Mouse (Mus musculus) CD8-positive naive resting alpha-beta T cell, adult 2 months (primary cell): ENCODE results near the gene Alg3.

ENCODE experiments used
- DNase-seq, 2 experiments: peaks; one replicate each; pipeline ENCODE4 v3.0.0; 2022; ENCODE audit warnings: low read depth in 2 of 2, low spot score in 2 of 2

The Alg3 gene

DNA sequence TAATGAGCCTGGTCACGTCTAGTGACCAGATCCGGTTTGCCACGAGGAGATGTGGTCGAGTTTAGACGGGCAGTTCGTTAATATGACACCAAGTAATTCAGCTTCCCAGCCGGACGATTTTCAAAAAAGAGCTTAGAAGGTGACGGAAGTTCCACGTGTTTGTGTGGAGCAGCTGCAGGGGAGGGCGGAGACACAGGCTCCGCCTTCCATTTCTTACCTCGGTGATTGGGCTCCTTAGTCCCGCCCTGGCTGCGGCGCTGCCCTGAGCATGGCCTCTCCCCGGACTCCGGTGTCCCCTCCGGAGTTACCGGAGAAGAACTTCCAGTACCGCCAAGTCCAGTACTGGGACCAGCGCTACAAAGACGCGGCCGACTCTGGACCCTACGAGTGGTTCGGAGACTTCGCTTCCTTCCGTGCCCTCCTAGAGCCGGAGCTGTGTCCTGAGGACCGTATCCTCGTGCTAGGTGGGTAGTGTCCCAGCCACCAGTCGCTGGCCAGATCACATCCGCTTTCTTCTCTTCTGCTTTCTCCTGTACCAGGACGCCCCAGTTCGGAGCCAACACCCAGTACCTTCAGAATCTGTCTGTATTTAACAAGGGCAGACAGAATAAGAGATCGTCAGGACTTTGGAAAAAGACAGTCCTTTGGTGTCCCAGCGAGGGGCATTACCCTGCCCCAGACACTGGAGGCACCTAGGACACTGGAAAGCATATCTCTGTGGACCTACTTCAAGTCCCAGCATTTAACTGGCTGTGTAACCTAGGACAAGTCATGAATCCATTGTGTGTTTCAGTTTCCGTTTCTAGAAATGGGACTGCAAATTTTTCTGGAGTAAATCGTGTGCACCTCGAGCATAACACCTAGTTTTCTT lies at the start of gene Alg3, which contains the start of the genes Eef1akmt4 and Gm49333:
Alg3 (minus strand) TSS at position 379 of the 871 bp plus-strand sequence.
Eef1akmt4 (plus strand) TSS at position 237 of the 871 bp plus-strand sequence.
Gm49333 (plus strand) TSS at position 254 of the 871 bp plus-strand sequence.
- DNase-seq, result peak; percentile 73 to 77

DNA sequence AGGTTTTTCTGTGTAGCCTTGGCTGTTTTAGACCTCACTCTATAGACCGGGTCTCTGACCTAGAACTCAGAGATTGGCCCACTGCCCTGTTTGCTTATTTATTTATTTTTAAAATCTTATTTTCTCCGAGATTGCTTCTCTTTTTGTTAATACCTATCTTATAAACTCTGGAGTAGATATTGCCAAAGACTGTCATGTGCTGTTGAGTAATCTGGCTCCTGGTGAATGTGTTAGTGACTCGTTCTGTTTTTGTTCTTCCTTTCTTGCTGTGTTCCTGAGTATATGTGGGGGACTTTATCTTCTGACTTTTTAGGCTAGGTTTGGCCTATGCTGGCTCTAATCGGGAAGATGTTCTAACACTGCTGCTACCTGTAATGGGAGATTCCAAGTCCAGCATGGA lies 46.1 kb upstream of the Alg3 start:
- DNase-seq, result no peak

DNA sequence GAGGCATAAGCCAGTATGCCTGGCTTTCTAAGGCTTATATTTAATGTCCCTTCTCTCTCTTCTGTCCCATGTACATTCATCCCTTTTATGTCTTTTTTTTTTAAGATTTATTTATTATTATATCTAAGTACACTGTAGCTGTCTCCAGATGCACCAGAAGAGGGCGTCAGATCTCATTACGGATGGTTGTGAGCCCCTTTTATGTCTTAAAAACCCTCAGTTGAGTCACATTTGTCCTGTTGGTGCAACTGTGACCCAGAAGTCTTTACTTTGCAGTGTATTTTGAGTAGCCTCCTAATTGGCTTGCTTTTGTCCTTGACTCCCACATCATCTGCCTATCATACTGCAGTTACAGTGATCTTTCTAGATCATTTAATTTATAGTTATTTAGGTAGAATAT lies 41.8 kb upstream of the Alg3 start:
- no peak for DNase-seq

DNA sequence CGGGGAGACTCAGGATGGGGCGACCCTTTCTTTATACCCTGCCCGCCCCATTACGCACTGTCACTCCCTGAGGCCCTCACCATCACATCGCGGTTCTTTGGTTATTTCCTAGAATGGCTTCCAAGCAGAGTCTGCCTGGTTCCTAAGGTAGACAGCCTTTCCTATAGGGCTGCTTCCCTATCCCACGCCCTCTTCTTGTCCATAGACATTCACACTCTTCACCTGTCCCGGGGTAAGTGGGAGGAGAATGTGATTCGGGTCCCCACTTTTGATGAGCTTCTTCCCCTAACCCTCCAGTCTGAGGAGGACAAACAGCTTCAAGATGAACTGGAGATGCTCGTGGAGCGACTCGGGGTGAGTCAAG lies 40.4 kb upstream of the Alg3 start:
- DNase-seq, result no peak

DNA sequence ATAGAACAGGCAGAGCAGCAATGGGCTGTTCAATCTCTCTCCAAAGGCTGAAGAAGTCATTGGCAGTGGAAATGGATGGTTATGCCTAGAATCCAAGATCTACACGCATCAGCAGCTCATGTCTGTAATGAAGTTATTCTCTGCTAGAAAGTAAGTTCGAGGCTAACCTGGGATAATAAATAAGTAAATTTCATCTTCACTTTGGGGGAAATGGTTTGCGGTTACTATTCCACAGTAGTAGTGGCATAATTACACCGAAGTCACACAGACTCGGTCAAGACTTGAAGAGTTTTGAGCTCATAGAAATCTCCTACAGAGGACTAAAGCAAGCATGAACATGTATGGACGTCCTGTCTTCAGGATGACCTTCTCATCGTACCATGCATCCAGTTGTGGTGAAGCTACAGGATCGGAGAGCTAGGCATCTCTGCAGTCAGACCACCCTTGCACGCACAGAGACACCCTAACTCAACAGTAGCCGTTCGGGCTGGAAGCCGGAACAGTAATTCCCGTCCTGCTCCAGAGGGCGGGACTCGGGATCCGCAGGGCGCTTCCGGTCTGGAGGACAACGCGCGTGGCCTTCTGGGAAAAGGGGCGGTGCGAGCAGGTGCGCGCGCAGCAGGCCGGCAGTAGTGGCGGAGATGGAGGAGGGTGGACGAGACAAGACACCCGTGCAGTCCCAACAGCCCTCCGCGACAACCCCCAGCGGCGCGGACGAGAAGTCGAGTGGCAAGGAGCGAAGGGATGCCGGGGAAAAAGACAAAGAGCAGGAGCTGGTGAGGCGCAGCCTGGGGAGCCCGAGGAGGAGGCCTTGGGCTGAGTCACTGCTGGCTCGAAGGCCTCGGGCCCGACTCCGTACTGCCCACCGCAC lies 39.8 kb upstream of the Alg3 start, which contains the start of gene Psmd2:
Psmd2 (plus strand) TSS at position 577 of the 871 bp plus-strand sequence.
- peak; percentile 86 to 90 for DNase-seq

DNA sequence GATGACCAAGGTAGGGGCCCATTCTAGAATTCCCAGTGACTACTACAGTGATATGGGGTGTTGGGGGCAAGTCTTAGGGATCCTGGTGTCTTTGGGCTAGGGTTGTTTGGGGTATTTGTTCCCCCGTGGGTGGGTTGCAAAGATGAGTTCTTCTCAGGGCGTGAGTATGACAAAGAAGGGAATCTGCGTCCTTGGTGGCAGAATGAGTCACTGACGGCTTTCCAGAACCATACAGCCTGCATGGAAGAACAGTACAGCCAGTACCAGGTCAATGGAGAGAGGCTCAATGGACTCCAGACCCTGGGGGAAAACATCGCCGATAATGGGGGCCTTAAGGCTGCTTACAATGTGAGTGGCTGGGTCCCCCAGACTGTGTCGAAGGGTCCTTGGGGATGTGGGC lies 32.4 kb upstream of the Alg3 start:
- DNase-seq, result no peak

DNA sequence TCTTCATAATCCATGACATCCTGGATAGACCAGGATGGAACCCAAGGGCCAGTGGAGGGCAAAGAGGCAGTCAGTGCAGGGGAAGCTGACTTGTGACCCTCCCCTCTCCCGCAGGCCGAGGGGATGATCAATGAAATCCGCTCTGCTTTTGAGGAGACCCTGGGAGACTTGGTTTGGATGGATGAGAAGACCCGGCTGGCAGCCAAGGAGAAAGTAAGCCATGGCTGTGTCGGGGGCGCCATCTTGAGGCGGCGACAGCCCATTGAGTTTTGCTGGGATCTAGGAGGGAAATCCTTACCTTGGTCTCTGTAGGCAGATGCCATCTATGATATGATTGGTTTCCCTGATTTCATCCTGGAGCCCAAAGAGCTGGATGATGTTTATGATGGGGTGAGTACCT lies 30.6 kb upstream of the Alg3 start:
- DNase-seq, result peak; percentile 14 to 32

DNA sequence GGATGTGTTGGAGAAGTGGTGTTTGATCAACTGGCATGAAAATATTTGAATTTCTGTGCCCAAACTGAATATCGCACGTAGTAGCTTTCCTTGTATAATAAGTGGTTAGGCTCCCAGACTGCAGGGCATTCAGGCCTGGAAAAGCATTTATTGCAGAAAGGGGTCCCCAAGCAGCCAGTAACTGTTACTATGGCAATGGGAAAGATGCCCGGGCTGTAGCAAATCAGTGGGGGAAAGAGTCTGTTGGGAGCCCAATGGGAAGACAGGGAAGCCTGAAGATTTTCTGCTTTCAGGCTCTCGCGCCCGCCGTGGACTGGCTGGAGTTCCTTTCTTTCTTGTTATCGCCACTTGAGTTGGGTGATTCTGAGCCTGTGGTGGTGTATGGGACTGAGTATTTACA lies 26.8 kb upstream of the Alg3 start:
- no peak for DNase-seq

DNA sequence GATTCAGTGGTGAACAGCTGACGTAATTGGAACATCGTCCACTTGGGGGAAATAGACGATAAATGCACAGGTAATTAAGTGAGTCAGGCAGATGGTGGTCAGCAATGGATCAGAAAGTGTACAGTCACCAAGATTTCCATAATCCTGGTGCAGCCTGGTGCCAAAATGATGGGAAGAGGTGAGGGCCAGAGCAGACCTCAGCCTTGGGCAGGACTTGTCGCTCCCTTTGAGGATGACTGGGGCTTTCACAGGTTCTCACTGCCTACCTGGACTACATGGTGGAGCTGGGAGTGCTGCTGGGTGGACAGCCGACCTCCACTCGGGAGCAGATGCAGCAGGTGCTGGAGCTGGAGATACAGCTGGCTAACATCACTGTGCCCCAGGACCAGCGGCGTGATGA lies 25.9 kb upstream of the Alg3 start:
- no peak for DNase-seq

DNA sequence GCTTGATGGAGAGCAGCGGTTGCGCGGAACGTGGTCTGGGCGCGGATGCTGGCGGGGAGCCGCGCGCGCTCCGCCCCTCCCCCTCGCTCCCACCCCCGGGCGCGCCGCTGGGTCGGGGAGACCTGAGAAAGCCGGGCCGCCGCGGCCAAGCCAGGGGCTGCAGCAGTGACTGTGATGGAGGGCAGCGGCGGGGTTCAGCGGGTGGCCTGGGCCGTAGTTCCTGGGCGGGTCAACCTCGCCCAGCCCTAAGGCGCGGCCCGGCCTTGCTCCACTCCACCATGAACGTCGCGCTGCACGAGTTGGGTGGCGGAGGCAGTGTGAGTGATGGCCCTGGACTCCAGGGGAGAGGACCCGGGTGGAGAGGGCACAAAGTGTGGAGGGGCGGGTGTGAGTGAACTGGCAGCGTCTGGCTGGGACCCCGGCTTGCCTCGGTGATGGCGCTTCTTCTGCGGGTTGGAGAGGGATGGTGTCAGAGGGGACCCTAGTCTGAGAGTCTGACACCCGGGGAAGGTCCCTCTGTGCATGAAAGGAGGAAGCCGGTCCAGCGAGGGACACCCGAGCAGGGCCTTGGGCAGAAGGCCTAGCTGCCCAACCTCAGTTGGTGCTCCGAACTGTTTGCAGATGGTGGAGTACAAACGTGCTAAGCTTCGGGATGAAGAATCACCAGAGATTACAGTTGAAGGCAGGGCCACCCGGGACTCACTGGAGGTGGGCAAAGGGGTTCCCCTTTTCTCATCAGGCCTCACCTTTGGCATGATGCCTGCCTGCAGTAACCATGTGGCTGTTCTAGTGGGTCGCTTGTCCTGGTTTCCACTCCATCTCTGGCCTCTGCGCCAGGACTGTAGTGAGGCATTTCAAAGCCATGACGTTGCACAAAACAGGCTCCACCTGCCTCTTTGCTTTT lies 18.4 kb upstream of the Alg3 start, which contains the start of gene Ece2:
Ece2 (plus strand) TSS at position 98 of the 904 bp plus-strand sequence.
- no peak for DNase-seq

DNA sequence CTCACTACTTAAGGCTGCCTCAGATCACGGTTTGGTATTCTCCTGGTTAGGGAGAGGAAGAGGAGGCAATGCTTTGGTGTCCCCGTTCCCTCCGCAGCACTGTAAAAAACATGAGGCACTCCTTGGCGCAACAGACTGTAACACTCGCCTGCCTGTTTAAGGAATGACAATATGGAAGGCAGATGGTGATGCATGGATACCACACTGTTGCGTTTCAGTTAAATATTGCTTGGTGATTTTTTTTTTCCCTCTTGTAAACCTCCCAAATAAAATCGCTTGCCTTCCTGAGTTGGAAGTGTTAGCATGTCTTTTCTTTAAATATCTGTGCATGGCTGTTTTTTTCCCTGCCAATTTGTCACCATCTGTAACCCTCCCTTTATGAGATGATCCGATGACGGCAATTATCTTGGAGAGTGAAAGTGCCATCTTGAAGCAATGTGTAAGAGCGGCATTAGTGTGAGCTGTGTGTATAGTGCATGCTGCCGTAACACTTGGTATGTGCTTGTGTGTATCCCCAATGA lies 17.4 kb upstream of the Alg3 start:
- DNase-seq, result no peak

DNA sequence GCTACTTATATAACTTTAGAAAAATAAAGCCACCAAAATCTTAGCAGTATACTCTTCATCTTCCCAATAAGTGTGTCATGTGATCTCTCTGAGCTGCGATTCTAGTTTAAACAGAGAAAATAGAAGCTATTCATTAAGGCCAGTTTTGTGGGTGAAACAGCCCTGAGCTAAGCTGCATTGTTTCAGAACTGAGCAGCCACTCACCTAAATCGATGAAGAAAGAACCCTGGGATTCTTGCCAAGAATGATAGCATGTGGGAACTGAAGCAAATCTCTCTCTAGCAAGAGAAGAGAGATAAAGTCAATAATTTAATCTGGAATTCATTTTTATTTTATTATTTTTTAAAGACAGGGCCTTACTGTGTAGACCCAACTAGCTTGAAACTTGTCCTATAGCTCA lies 11.7 kb upstream of the Alg3 start:
- no peak for DNase-seq

DNA sequence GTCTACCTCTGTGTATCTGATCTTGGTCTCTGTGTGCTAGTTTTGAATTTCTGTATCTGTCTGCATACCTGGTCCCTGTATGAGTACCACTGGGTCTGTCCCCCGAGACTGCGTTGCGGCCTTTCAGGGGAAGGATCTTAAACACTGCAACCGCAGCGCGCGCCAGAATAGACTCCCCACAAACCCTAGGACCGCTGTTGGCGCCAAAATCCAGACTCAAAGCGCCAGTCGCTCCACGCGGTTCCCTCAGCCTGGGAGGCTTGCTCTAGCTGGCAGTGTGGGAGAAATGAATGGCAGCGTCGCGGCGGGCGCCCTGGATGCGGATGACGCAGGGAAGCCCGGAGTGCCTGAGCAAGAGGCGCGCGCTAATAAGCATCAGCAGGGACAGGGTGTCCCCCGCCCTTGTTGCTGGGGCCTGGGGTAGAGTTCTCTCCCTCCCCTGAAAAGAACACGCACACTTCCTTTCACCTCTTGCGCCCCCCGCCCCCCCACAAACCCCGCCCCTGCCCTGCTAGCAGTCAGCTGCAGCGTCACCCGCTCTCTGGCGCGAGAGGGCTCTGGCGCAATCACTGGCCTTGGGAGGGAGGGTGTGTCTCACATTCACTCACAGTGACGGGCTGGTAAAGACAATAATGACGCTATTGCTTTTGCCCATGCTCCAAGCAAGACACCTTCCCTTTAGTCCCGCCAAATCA lies 10.6 kb upstream of the Alg3 start:
- DNase-seq, result no peak

DNA sequence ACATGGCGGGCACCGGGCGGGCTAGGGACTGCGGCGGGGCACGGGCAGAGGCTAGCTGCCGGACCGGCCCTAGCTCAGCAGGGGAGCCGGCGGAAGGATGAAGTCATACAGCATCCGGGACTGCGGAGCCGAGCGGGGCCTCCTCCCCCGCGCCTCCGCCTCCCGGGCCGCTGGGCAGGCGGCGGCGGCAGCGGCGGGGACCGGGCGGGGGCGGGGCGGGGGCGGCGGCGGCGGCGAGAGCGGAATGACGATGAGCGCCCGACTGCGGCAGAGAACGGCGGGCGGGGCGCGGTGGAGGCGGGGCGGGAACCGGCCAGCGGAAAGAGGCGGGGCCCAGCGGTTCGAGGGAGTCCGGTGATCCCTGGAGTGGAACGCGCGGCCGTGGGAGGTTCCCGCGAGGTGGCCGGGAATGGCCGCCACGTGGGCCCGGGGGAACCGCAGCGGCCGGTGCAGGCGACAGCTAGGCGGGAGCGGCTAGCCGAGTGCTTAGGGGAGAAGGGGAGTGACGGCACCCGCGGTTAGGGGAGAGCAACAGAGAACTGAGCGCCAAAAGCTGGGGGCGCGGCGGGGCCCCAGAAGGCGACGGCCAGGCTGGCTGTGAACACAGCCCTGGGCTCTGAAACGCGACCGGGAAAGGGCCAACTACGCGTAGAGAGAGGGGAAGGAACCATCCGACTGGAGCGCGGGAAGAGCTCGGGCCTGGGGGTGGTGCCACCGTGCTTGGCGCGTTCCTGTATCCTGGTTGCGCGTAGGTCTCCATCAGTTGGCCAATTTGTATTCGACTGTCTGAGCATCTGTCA lies 9.9 kb upstream of the Alg3 start, which contains the start of gene Camk2n2:
Camk2n2 (minus strand) TSS at position 97 of the 800 bp plus-strand sequence.
- no peak for DNase-seq

DNA sequence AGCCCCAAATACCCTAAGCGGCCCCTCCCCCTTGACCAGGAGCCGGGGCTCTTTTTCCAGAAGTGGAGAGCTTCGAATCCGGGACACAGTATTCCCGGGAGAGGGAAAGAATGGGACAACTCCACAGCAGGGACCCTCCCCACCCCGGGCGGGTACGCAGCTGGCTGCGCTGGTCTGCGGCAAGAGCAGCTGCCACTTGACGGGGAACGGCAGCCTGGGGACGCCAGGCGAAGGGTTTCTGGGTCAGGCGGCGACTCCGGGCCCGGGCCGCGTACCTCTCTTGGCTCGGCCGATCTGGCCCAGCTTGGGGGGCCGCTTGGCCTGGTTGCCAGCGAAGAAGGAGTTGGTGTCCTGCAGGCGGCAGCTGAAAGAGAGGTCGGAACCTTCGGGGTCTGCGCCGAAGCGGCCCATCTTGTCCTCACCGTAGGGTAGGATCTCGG lies 9.2 kb upstream of the Alg3 start:
- no peak for DNase-seq

DNA sequence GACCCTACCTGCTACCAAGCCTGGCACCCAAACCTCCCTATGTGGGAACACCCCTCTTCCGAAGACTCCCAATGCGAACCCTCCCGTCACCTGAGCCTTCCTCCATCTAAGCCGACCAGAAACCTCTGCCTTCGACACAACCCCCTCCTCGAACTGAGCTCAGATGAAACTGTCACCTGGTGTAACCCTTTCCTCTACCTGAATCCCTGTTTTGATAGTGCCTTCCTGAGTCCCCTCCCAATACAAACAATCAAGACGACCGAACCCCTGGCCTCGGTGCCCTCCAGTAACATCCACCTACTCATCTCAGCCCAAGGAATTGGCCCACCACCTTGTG lies 8.8 kb upstream of the Alg3 start:
- DNase-seq, result no peak

DNA sequence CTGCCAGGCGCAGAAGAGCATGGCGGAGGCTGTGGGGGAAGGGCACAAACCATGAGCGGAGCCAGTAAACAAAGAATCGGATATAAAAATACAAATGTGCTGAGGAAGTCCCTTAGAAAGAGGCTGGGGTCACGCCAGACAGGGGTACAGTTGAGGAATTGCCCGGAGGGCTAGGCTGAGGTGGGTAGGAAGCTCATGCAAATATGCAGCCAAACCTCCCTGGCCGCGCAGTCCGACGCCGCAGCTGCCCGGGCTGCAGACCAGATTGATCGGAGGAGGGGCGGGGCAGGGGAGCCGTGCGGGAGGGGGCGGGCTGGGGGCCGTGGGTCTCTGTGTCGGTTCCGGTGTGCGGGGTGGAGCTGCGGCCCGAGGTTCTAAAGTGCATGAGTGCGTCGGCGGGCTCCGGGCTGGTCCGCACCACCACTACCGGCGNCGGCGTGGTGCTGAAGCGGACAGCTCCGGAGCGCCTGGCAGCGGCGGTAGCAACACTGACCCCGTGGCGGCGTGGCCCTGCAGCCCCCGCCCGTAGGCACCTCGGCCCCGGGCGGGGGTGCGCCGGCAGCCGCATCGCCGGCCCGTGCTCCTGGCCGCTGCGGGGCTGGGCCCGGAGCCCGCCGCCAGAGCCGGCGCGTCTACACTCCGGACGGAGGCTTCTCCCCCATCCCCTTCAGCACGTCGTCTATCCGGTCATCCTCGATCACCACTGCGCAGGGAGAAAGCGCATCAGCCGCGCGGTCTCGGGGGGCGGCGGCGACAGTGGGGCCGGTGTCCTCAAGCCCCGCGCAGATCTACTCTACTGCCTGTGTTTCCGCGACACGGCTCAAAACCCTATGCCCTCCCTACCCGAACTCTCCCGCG lies 8.2 kb upstream of the Alg3 start:
- DNase-seq, result no peak
